Mouse (Mus musculus): ENCODE measurements around the gene Slc27a3. TPM values are rescaled to one million over a fixed set of nuclear protein-coding genes. Genes with fewer than 3 reads are reported as not detected.
A peak's percentile ranks its signal among the peaks of the same experiment; 100 is the strongest.

Slc27a3 gene
- polyA plus RNA-seq, 1 experiment from 2014 or later: 16.0 TPM

DNA sequence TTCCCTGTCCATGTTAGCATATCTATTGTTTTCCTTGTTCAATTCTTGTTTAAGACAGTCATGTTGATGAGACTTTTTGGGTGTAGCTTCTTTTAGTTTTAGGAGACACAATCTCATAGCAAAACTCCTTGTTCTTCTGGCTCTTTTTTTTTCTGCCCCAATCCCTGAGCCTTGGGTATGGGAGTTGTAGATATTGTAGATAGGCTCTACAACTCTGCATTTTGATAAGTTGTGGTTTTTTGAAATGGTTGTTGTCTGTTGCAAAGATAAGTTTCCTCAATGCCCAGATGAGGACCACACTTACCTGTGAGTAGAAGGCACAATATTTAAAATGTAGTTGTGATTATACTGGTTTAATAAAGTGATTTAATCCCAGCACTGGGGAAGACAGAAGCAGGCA lies 49.6 kb downstream of the Slc27a3 start:
- ATAC-seq: no peak
- H3K9ac ChIP-seq (replicated peaks; ENCODE audit: low read depth): no peak overlapping the region

DNA sequence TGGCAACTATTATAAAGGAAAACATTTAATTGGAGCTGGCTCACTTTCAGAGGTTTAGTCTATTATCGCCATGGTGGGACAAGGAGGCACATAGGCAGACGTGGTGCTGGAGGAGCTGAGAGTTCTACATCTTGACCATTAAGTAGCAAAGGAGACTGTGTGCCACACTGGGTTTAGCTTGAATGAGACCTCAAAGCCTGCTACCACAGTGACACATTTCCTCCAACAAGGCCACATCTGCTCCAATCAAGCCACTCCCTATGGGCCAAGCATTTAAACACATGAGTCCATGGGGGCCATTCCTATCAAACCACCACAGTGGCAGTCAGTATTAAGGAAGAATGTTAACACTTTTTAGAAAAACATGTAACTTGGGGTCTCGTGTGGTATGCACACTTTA lies 51.5 kb downstream of the Slc27a3 start:
- Histone ChIP-seq H3K9ac (replicated peaks; ENCODE audit: low read depth) (no peak overlapping the region), H3K9me3 (ENCODE audit: low read length) (no peaks in the 10 kb centered on the region), H3K27ac (ENCODE audit: low read length) (no peak overlapping the region), H3K4me3 (ENCODE audit: low read depth, low read length) (no peak overlapping the region), H3K4me1 (ENCODE audit: insufficient read depth, low read depth, low read length) (no peaks in the 10 kb centered on the region), H3K36me3 (ENCODE audit: insufficient read depth, low read length) (no peaks in the 10 kb centered on the region), H3K27me3 (replicated peaks; ENCODE audit: insufficient read depth, low read length) (no peaks in the 10 kb centered on the region), H3K4me2 (replicated peaks; ENCODE audit: low read depth, low read length) (no peak overlapping the region)
- TF ChIP-seq CTCF (IDR thresholded peaks at IDR 0.05) (no peak), EP300 (IDR thresholded peaks at IDR 0.05) (no peak)
- DNase-seq (ENCODE audit: low spot score) (no peak), ATAC-seq (no peak)
- WGBS: 64% methylated on average over 3 of the region's 3 CpGs

More for the DNA sequence above, 49.6 kb downstream of the Slc27a3 start:
- no peak overlapping the region for H3K4me3 ChIP-seq (ENCODE audit: low read depth, low read length)
- TF ChIP-seq EP300 (IDR thresholded peaks at IDR 0.05): no peak
- no peak for TF ChIP-seq CTCF (IDR thresholded peaks at IDR 0.05)
- no peaks in the 10 kb centered on the region for H3K4me1 ChIP-seq (ENCODE audit: insufficient read depth, low read depth, low read length)
- no peaks in the 10 kb centered on the region for H3K27me3 ChIP-seq (replicated peaks; ENCODE audit: insufficient read depth, low read length)
- H3K27ac ChIP-seq (ENCODE audit: low read length): no peak overlapping the region
- no peaks in the 10 kb centered on the region for H3K9me3 ChIP-seq (ENCODE audit: low read length)
- no peak for DNase-seq (ENCODE audit: low spot score)
- H3K4me2 ChIP-seq (replicated peaks; ENCODE audit: low read depth, low read length): no peak overlapping the region
- H3K36me3 ChIP-seq (ENCODE audit: insufficient read depth, low read length): no peaks in the 10 kb centered on the region

DNA sequence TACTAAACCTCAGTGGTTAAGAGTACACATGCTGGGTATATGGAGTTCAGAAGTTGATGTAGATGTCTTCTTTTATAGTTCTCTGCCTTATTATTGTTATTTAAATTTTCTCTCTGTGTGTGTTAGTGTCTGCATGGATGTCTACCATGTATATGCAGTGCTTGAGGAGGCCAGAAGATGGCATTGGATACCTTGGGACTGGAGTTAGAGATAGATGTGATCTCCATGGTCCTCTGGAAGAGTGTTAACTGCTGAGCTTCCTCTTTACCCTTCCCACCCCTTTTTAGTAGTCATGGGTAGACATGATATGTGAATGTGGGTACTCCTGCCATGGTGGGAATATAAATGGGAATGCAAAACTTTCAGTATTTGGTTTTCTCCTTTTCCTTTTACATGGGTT lies 54.2 kb downstream of the Slc27a3 start:
- Histone ChIP-seq H3K4me1 (ENCODE audit: insufficient read depth, low read depth, low read length) (no peaks in the 10 kb centered on the region), H3K4me2 (replicated peaks; ENCODE audit: low read depth, low read length) (no peak overlapping the region), H3K9me3 (ENCODE audit: low read length) (no peaks in the 10 kb centered on the region), H3K27ac (ENCODE audit: low read length) (no peak overlapping the region), H3K4me3 (ENCODE audit: low read depth, low read length) (no peak overlapping the region), H3K9ac (replicated peaks; ENCODE audit: low read depth) (no peak overlapping the region), H3K27me3 (replicated peaks; ENCODE audit: insufficient read depth, low read length) (no peaks in the 10 kb centered on the region), H3K36me3 (ENCODE audit: insufficient read depth, low read length) (no peaks in the 10 kb centered on the region)
- no peak for TF ChIP-seq EP300 (IDR thresholded peaks at IDR 0.05)
- TF ChIP-seq CTCF (IDR thresholded peaks at IDR 0.05): peak; percentile 31; the same call in 1 of the 2 replicates
- DNase-seq (ENCODE audit: low spot score): no peak
- no peak for ATAC-seq

Other genes with a start within 250 kb of the Slc27a3 start
- 1,752 and 1,909 TPM in 2 replicates for gene Rps27, start 176.3 kb downstream of the Slc27a3 start, polyA plus RNA-seq (2015; fragmentation: Nextera tagmentation; extraction: Ambion mirVana)
- 30.6 and 31.0 TPM in 2 replicates for gene Rab13, start 176.2 kb downstream of the Slc27a3 start, polyA plus RNA-seq (2015; fragmentation: Nextera tagmentation; extraction: Ambion mirVana)
- 148 and 154 TPM in 2 replicates for gene Jtb, start 158.3 kb downstream of the Slc27a3 start, polyA plus RNA-seq (2015; fragmentation: Nextera tagmentation; extraction: Ambion mirVana)
- gene Creb3l4, start 146.4 kb downstream of the Slc27a3 start, polyA plus RNA-seq (2015; fragmentation: Nextera tagmentation; extraction: Ambion mirVana): 2.4 and 2.8 TPM in 2 replicates
- 143 and 152 TPM in 2 replicates for gene Slc39a1, start 141.8 kb downstream of the Slc27a3 start, polyA plus RNA-seq (2015; fragmentation: Nextera tagmentation; extraction: Ambion mirVana)
- 11.9 and 16.2 TPM in 2 replicates for gene Crtc2, start 135.8 kb downstream of the Slc27a3 start, polyA plus RNA-seq (2015; fragmentation: Nextera tagmentation; extraction: Ambion mirVana)
- gene Dennd4b, start 124.8 kb downstream of the Slc27a3 start, polyA plus RNA-seq (2015; fragmentation: Nextera tagmentation; extraction: Ambion mirVana): 2.3 and 2.7 TPM in 2 replicates
- 9.2 and 10.1 TPM in 2 replicates for gene Gatad2b, start 96.8 kb downstream of the Slc27a3 start, polyA plus RNA-seq (2015; fragmentation: Nextera tagmentation; extraction: Ambion mirVana)
- 10.6 and 13.9 TPM in 2 replicates for gene Ints3, start 43.7 kb upstream of the Slc27a3 start, polyA plus RNA-seq (2015; fragmentation: Nextera tagmentation; extraction: Ambion mirVana)
- 30.0 and 35.8 TPM in 2 replicates for gene Npr1, start 75.9 kb upstream of the Slc27a3 start, polyA plus RNA-seq (2015; fragmentation: Nextera tagmentation; extraction: Ambion mirVana)
- 58.4 and 65.8 TPM in 2 replicates for gene Ilf2, start 86.2 kb upstream of the Slc27a3 start, polyA plus RNA-seq (2015; fragmentation: Nextera tagmentation; extraction: Ambion mirVana)
- 97.9 and 101 TPM in 2 replicates for gene Snapin, start 101.1 kb upstream of the Slc27a3 start, polyA plus RNA-seq (2015; fragmentation: Nextera tagmentation; extraction: Ambion mirVana)
- 85.8 and 87.8 TPM in 2 replicates for gene Chtop, start 119.6 kb upstream of the Slc27a3 start, polyA plus RNA-seq (2015; fragmentation: Nextera tagmentation; extraction: Ambion mirVana)
- 289 and 309 TPM in 2 replicates for gene S100a1, start 124.5 kb upstream of the Slc27a3 start, polyA plus RNA-seq (2015; fragmentation: Nextera tagmentation; extraction: Ambion mirVana)
- gene S100a13, start 124.5 kb upstream of the Slc27a3 start, polyA plus RNA-seq (2015; fragmentation: Nextera tagmentation; extraction: Ambion mirVana): 159 and 167 TPM in 2 replicates
- gene S100a14, start 136.9 kb upstream of the Slc27a3 start, polyA plus RNA-seq (2015; fragmentation: Nextera tagmentation; extraction: Ambion mirVana): 77.5 and 100 TPM in 2 replicates
- gene S100a16, start 147.3 kb upstream of the Slc27a3 start, polyA plus RNA-seq (2015; fragmentation: Nextera tagmentation; extraction: Ambion mirVana): 368 and 387 TPM in 2 replicates
- gene S100a3, start 170.6 kb upstream of the Slc27a3 start, polyA plus RNA-seq (2015; fragmentation: Nextera tagmentation; extraction: Ambion mirVana): 1.1 and 2.1 TPM in 2 replicates
- 0.66 TPM in 1 of 2 replicates, not detected in the other for gene S100a2, start 200.3 kb upstream of the Slc27a3 start, polyA plus RNA-seq (2015; fragmentation: Nextera tagmentation; extraction: Ambion mirVana)
- gene Gm42674, start 212.0 kb upstream of the Slc27a3 start, polyA plus RNA-seq (2015; fragmentation: Nextera tagmentation; extraction: Ambion mirVana): not detected in 2 replicates
- gene S100a4, start 213.8 kb upstream of the Slc27a3 start, polyA plus RNA-seq (2015; fragmentation: Nextera tagmentation; extraction: Ambion mirVana): 18.4 and 24.3 TPM in 2 replicates
- not detected in 2 replicates for gene S100a5, start 218.6 kb upstream of the Slc27a3 start, polyA plus RNA-seq (2015; fragmentation: Nextera tagmentation; extraction: Ambion mirVana)
- gene S100a6, start 222.9 kb upstream of the Slc27a3 start, polyA plus RNA-seq (2015; fragmentation: Nextera tagmentation; extraction: Ambion mirVana): 1,618 and 1,721 TPM in 2 replicates

All from lung, postnatal 0 days (tissue).